Mouse (Mus musculus): ENCODE measurements at regions not wholly inside any gene's neighbourhood (a gene's known extent, or its start where the extent isn't known, plus 50 kb on each side); places are given as distances from the start of the nearest gene placed in this dataset.

- Histone ChIP-seq H3K4me2 (replicated peaks) (no peak overlapping the region), H3K4me1 (replicated peaks; ENCODE audit: control insufficient read depth, insufficient read depth, low read length) (no peaks in the 10 kb centered on the region), H3K27me3 (ENCODE audit: control insufficient read depth, insufficient read depth, low read length) (no peaks in the 10 kb centered on the region), H3K9me3 (ENCODE audit: control insufficient read depth, low read length) (no peaks in the 10 kb centered on the region), H3K9ac (no peak overlapping the region), H3K27ac (no peak overlapping the region), H3K36me3 (replicated peaks; ENCODE audit: control insufficient read depth, insufficient read depth) (no peaks in the 10 kb centered on the region), H3K4me3 (replicated peaks; ENCODE audit: low read length) (no peak overlapping the region)
- ATAC-seq (ENCODE audit: low FRiP score), result no peak
- DNase-seq (ENCODE audit: low spot score), result no peak
- 60% methylated on average over 3 of the region's 3 CpGs for WGBS
These were observed 527.1 kb upstream of the Mpdz start for GRCm38 (mm10) chr4:81969621-81970115.

- no peaks in the 10 kb centered on the region for H3K9me3 ChIP-seq (ENCODE audit: control insufficient read depth, low read length)
- H3K27me3 ChIP-seq (ENCODE audit: control insufficient read depth, insufficient read depth, low read length), result no peaks in the 10 kb centered on the region
- DNase-seq (ENCODE audit: low spot score) (no peak), ATAC-seq (ENCODE audit: low FRiP score) (no peak)
- H3K36me3 ChIP-seq (replicated peaks; ENCODE audit: control insufficient read depth, insufficient read depth), result no peaks in the 10 kb centered on the region
- 90% methylated on average over 1 of the region's 1 CpGs for WGBS
- H3K4me1 ChIP-seq (replicated peaks; ENCODE audit: control insufficient read depth, insufficient read depth, low read length), result no peaks in the 10 kb centered on the region
- no peak overlapping the region for H3K4me3 ChIP-seq (replicated peaks; ENCODE audit: low read length)
- no peak overlapping the region for H3K4me2 ChIP-seq (replicated peaks)
- no peak overlapping the region for H3K27ac ChIP-seq
- H3K9ac ChIP-seq, result no peak overlapping the region
These were observed 523.5 kb upstream of the Mpdz start for GRCm38 (mm10) chr4:81966054-81966623.

- no peak overlapping the region for H3K27ac ChIP-seq
- no peak for ATAC-seq (ENCODE audit: low FRiP score)
- H3K9ac ChIP-seq, result no peak overlapping the region
- H3K27me3 ChIP-seq (ENCODE audit: control insufficient read depth, insufficient read depth, low read length), result no peaks in the 10 kb centered on the region
- H3K4me1 ChIP-seq (replicated peaks; ENCODE audit: control insufficient read depth, insufficient read depth, low read length), result no peaks in the 10 kb centered on the region
- WGBS, result 92% methylated on average over 10 of the region's 10 CpGs
- H3K36me3 ChIP-seq (replicated peaks; ENCODE audit: control insufficient read depth, insufficient read depth), result no peaks in the 10 kb centered on the region
- DNase-seq (ENCODE audit: low spot score), result no peak
- no peak overlapping the region for H3K4me3 ChIP-seq (replicated peaks; ENCODE audit: low read length)
- H3K9me3 ChIP-seq (ENCODE audit: control insufficient read depth, low read length), result no peaks in the 10 kb centered on the region
- no peak overlapping the region for H3K4me2 ChIP-seq (replicated peaks)
These were observed 520.5 kb upstream of the Mpdz start for GRCm38 (mm10) chr4:81963112-81963511.

- Histone ChIP-seq H3K4me1 (replicated peaks; ENCODE audit: control insufficient read depth, insufficient read depth, low read length) (no peaks in the 10 kb centered on the region), H3K4me3 (replicated peaks; ENCODE audit: low read length) (no peak overlapping the region), H3K27me3 (ENCODE audit: control insufficient read depth, insufficient read depth, low read length) (no peaks in the 10 kb centered on the region), H3K9ac (no peak overlapping the region), H3K9me3 (ENCODE audit: control insufficient read depth, low read length) (no peaks in the 10 kb centered on the region), H3K27ac (no peak overlapping the region), H3K4me2 (replicated peaks) (no peak overlapping the region), H3K36me3 (replicated peaks; ENCODE audit: control insufficient read depth, insufficient read depth) (no peaks in the 10 kb centered on the region)
- WGBS, result 51% methylated on average over 5 of the region's 5 CpGs
- DNase-seq (ENCODE audit: low spot score) (no peak), ATAC-seq (ENCODE audit: low FRiP score) (no peak)
These were observed 520.0 kb upstream of the Mpdz start for GRCm38 (mm10) chr4:81962586-81962985.

GRCm38 (mm10) chr4:81960552-81961534, 518.2 kb upstream of the Mpdz start:
- DNase-seq (ENCODE audit: low spot score) (no peak), ATAC-seq (ENCODE audit: low FRiP score) (no peak)

GRCm38 (mm10) chr4:81956926-81957694, 514.5 kb upstream of the Mpdz start:
- Histone ChIP-seq H3K27me3 (ENCODE audit: control insufficient read depth, insufficient read depth, low read length) (no peaks in the 10 kb centered on the region), H3K4me2 (replicated peaks) (no peak overlapping the region), H3K4me1 (replicated peaks; ENCODE audit: control insufficient read depth, insufficient read depth, low read length) (no peaks in the 10 kb centered on the region), H3K9me3 (ENCODE audit: control insufficient read depth, low read length) (no peaks in the 10 kb centered on the region), H3K9ac (no peak overlapping the region), H3K36me3 (replicated peaks; ENCODE audit: control insufficient read depth, insufficient read depth) (no peaks in the 10 kb centered on the region), H3K27ac (no peak overlapping the region), H3K4me3 (replicated peaks; ENCODE audit: low read length) (no peak overlapping the region)
- DNase-seq (ENCODE audit: low spot score), result no peak
- no peak for ATAC-seq (ENCODE audit: low FRiP score)
- WGBS, result 53% methylated on average over 6 of the region's 6 CpGs

More at GRCm38 (mm10) chr4:81960552-81961534, 518.2 kb upstream of the Mpdz start:
- 74% methylated on average over 16 of the region's 16 CpGs for WGBS
- H3K27ac ChIP-seq, result no peak overlapping the region
- H3K4me3 ChIP-seq (replicated peaks; ENCODE audit: low read length), result no peak overlapping the region
- H3K27me3 ChIP-seq (ENCODE audit: control insufficient read depth, insufficient read depth, low read length), result no peaks in the 10 kb centered on the region
- no peaks in the 10 kb centered on the region for H3K36me3 ChIP-seq (replicated peaks; ENCODE audit: control insufficient read depth, insufficient read depth)
- no peaks in the 10 kb centered on the region for H3K4me1 ChIP-seq (replicated peaks; ENCODE audit: control insufficient read depth, insufficient read depth, low read length)
- H3K9me3 ChIP-seq (ENCODE audit: control insufficient read depth, low read length), result no peaks in the 10 kb centered on the region
- no peak overlapping the region for H3K9ac ChIP-seq
- H3K4me2 ChIP-seq (replicated peaks), result no peak overlapping the region

GRCm38 (mm10) chr4:81953023-81953422, 510.4 kb upstream of the Mpdz start:
- H3K9ac ChIP-seq, result no peak overlapping the region
- no peak overlapping the region for H3K4me3 ChIP-seq (replicated peaks; ENCODE audit: low read length)
- no peaks in the 10 kb centered on the region for H3K27me3 ChIP-seq (ENCODE audit: control insufficient read depth, insufficient read depth, low read length)
- no peaks in the 10 kb centered on the region for H3K9me3 ChIP-seq (ENCODE audit: control insufficient read depth, low read length)
- H3K4me2 ChIP-seq (replicated peaks), result no peak overlapping the region
- no peaks in the 10 kb centered on the region for H3K4me1 ChIP-seq (replicated peaks; ENCODE audit: control insufficient read depth, insufficient read depth, low read length)
- no peak overlapping the region for H3K27ac ChIP-seq
- no peak for DNase-seq (ENCODE audit: low spot score)
- WGBS, result 60% methylated on average over 4 of the region's 4 CpGs
- no peak; the same call in 1 of the 2 replicates for ATAC-seq (ENCODE audit: low FRiP score)
- H3K36me3 ChIP-seq (replicated peaks; ENCODE audit: control insufficient read depth, insufficient read depth), result no peaks in the 10 kb centered on the region

- no peak overlapping the region for H3K4me2 ChIP-seq (replicated peaks)
- H3K9ac ChIP-seq, result no peak overlapping the region
- no peaks in the 10 kb centered on the region for H3K36me3 ChIP-seq (replicated peaks; ENCODE audit: control insufficient read depth, insufficient read depth)
- DNase-seq (ENCODE audit: low spot score) (no peak), ATAC-seq (ENCODE audit: low FRiP score) (no peak)
- H3K9me3 ChIP-seq (ENCODE audit: control insufficient read depth, low read length), result no peaks in the 10 kb centered on the region
- WGBS, result 68% methylated on average over 5 of the region's 5 CpGs
- H3K27ac ChIP-seq, result no peak overlapping the region
- no peaks in the 10 kb centered on the region for H3K27me3 ChIP-seq (ENCODE audit: control insufficient read depth, insufficient read depth, low read length)
- no peaks in the 10 kb centered on the region for H3K4me1 ChIP-seq (replicated peaks; ENCODE audit: control insufficient read depth, insufficient read depth, low read length)
- H3K4me3 ChIP-seq (replicated peaks; ENCODE audit: low read length), result no peak overlapping the region
These were observed 494.8 kb upstream of the Mpdz start for GRCm38 (mm10) chr4:81937384-81937783.

GRCm38 (mm10) chr4:81930956-81931355, 488.3 kb upstream of the Mpdz start:
- Histone ChIP-seq H3K27ac (no peak overlapping the region), H3K4me2 (replicated peaks) (no peak overlapping the region), H3K9ac (no peak overlapping the region), H3K9me3 (ENCODE audit: control insufficient read depth, low read length) (no peaks in the 10 kb centered on the region), H3K4me3 (replicated peaks; ENCODE audit: low read length) (no peak overlapping the region), H3K36me3 (replicated peaks; ENCODE audit: control insufficient read depth, insufficient read depth) (no peaks in the 10 kb centered on the region), H3K27me3 (ENCODE audit: control insufficient read depth, insufficient read depth, low read length) (no peaks in the 10 kb centered on the region), H3K4me1 (replicated peaks; ENCODE audit: control insufficient read depth, insufficient read depth, low read length) (no peaks in the 10 kb centered on the region)
- DNase-seq (ENCODE audit: low spot score) (no peak), ATAC-seq (ENCODE audit: low FRiP score) (no peak)
- WGBS, result 80% methylated on average over 1 of the region's 1 CpGs
